Mouse (Mus musculus): ENCODE measurements around the gene Pld2.
"Not testable (repeated sequence)": the region's sequence is repeated elsewhere in the genome, so short reads cannot be mapped to it uniquely, and the experiment has no call there.

The Pld2 gene

GRCm38 (mm10) chr11:70526211-70526610, 13.7 kb upstream of the Pld2 start:
- no peak for DNase-seq

GRCm38 (mm10) chr11:70528610-70529009, 11.3 kb upstream of the Pld2 start:
- no peak for DNase-seq

GRCm38 (mm10) chr11:70531065-70531464, 8.8 kb upstream of the Pld2 start:
- DNase-seq, result not testable (repeated sequence)

GRCm38 (mm10) chr11:70532839-70533238, 7.0 kb upstream of the Pld2 start, which contains the start of gene Gm40193:
TSS of gene Gm40193 (minus strand) at chr11:70532939.
- DNase-seq, result no peak

GRCm38 (mm10) chr11:70539423-70539822, 441 bp upstream of the Pld2 start:
- DNase-seq, result no peak

GRCm38 (mm10) chr11:70540928-70541327, 1.1 kb downstream of the Pld2 start:
- no peak for DNase-seq

GRCm38 (mm10) chr11:70541415-70541814, 1.6 kb downstream of the Pld2 start:
- DNase-seq, result no peak

GRCm38 (mm10) chr11:70544496-70544895, 4.6 kb downstream of the Pld2 start:
- no peak for DNase-seq

- DNase-seq, result no peak
Measured at GRCm38 (mm10) chr11:70551526-70551925, 11.7 kb downstream of the Pld2 start.

GRCm38 (mm10) chr11:70553940-70554339, 14.1 kb downstream of the Pld2 start:
- DNase-seq, result no peak

- peak; percentile 35 for DNase-seq
Measured at GRCm38 (mm10) chr11:70557545-70557944, 17.7 kb downstream of the Pld2 start.

- no peak for DNase-seq
Measured at GRCm38 (mm10) chr11:70561937-70562286, 22.0 kb downstream of the Pld2 start.

- peak; percentile 95 for DNase-seq
Measured at GRCm38 (mm10) chr11:70562287-70562994, 22.6 kb downstream of the Pld2 start, which contains the start of gene Mink1. TSS of gene Mink1 (plus strand) at chr11:70562881.

GRCm38 (mm10) chr11:70562995-70563469, 23.2 kb downstream of the Pld2 start:
- no peak for DNase-seq

GRCm38 (mm10) chr11:70563470-70564275, 23.8 kb downstream of the Pld2 start:
- peak; percentile 55 for DNase-seq

- no peak for DNase-seq
Measured at GRCm38 (mm10) chr11:70564276-70564873, 24.5 kb downstream of the Pld2 start.

GRCm38 (mm10) chr11:70566586-70566985, 26.7 kb downstream of the Pld2 start:
- DNase-seq, result no peak

- DNase-seq, result not testable (repeated sequence)
Measured at GRCm38 (mm10) chr11:70570614-70571013, 30.8 kb downstream of the Pld2 start.

- no peak for DNase-seq
Measured at GRCm38 (mm10) chr11:70571641-70572040, 31.8 kb downstream of the Pld2 start.

GRCm38 (mm10) chr11:70572348-70572902, 32.6 kb downstream of the Pld2 start:
- no peak for DNase-seq

- no peak for DNase-seq
Measured at GRCm38 (mm10) chr11:70573872-70574271, 34.0 kb downstream of the Pld2 start.

- no peak for DNase-seq
Measured at GRCm38 (mm10) chr11:70577201-70577600, 37.3 kb downstream of the Pld2 start.

- DNase-seq, result no peak
Measured at GRCm38 (mm10) chr11:70578962-70579361, 39.1 kb downstream of the Pld2 start.

Data from thymus, postnatal 4 days (tissue).